Mouse (Mus musculus): ENCODE measurements around the gene Hnrnpl. TPM values are rescaled to one million over a fixed set of nuclear protein-coding genes. Genes with fewer than 3 reads are reported as not detected.
A peak's percentile ranks its signal among the peaks of the same experiment; 100 is the strongest.
"Not testable (repeated sequence)": the region's sequence is repeated elsewhere in the genome, so short reads cannot be mapped to it uniquely, and the experiment has no call there.

Hnrnpl gene
- polyA plus RNA-seq, 1 experiment from 2014 or later: 254 TPM

DNA sequence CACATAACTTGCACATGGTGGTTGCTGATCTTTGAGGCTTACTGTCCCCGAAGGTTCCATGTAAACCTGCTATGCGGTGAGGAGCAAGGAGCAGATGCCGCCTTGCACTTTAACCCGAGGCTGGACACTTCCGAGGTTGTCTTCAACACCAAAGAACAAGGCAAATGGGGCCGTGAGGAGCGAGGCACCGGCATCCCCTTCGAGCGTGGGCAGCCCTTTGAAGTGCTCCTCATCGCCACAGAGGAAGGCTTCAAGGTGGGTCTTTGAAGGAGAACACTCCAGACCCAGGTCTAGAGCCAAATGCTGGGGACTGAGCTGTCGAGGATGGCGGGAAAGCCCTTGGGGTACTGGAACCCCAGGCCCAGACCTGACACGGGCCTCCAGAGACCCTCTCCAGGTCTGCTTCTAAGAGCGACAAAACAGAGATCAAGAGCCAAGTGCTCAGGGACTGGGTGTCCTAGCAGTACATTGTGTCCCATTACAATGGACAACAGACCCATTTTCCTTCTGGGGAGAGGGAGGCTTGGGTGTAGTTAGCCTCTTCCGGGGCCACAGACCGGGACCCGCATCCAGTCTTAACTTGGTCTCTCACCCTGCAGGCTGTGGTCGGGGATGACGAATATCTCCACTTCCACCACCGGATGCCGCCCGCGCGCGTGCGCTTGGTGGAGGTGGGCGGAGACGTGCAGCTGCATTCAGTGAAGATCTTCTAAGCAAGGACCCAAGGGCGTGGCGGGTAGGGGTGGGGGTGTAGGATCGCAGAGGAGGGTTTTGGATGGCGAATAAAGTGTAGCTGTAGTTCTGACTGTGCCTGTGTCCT is 57.4 kb downstream of the Hnrnpl start:
- Histone ChIP-seq H3K9me3 (no peaks in the 10 kb centered on the region), H3K9ac (peak overlapping the region; percentile 29; the same call in 1 of the 2 replicates), H3K27ac (no peak overlapping the region), H3K4me1 (peaks cover 25% of the 10 kb centered on the region), H3K36me3 (no peaks in the 10 kb centered on the region), H3K4me2 (peak overlapping the region; percentile 58), H3K27me3 (no peaks in the 10 kb centered on the region), H3K4me3 (peak overlapping the region; percentile 15; the same call in 1 of the 2 replicates)
- WGBS: 33% methylated on average over 33 of the region's 33 CpGs
- peak; percentile 68; the same call in 1 of the 2 replicates for ATAC-seq (ENCODE audit: borderline replicate concordance, extremely low read depth, low FRiP score, low TSS enrichment)

- Histone ChIP-seq H3K36me3 (no peaks in the 10 kb centered on the region), H3K4me1 (peaks cover 25% of the 10 kb centered on the region), H3K27me3 (no peaks in the 10 kb centered on the region), H3K4me2 (peak overlapping the region; percentile 45), H3K9me3 (no peaks in the 10 kb centered on the region), H3K9ac (no peak overlapping the region), H3K27ac (no peak overlapping the region), H3K4me3 (no peak overlapping the region)
- WGBS: 90% methylated on average over 28 of the region's 28 CpGs
- ATAC-seq (ENCODE audit: borderline replicate concordance, extremely low read depth, low FRiP score, low TSS enrichment): no peak
Observed at GRCm38 (mm10) chr7:28866769-28867507, 58.6 kb downstream of the Hnrnpl start.

GRCm38 (mm10) chr7:28867508-28868340 is 59.4 kb downstream of the Hnrnpl start:
- peaks cover 25% of the 10 kb centered on the region for H3K4me1 ChIP-seq
- not testable (repeated sequence) for H3K9me3 ChIP-seq; H3K9ac ChIP-seq; H3K36me3 ChIP-seq; H3K27me3 ChIP-seq; ATAC-seq (ENCODE audit: borderline replicate concordance, extremely low read depth, low FRiP score, low TSS enrichment); H3K27ac ChIP-seq; H3K4me3 ChIP-seq
- 25% methylated on average over 23 of the region's 23 CpGs for WGBS
- H3K4me2 ChIP-seq: peak overlapping the region; percentile 45

DNA sequence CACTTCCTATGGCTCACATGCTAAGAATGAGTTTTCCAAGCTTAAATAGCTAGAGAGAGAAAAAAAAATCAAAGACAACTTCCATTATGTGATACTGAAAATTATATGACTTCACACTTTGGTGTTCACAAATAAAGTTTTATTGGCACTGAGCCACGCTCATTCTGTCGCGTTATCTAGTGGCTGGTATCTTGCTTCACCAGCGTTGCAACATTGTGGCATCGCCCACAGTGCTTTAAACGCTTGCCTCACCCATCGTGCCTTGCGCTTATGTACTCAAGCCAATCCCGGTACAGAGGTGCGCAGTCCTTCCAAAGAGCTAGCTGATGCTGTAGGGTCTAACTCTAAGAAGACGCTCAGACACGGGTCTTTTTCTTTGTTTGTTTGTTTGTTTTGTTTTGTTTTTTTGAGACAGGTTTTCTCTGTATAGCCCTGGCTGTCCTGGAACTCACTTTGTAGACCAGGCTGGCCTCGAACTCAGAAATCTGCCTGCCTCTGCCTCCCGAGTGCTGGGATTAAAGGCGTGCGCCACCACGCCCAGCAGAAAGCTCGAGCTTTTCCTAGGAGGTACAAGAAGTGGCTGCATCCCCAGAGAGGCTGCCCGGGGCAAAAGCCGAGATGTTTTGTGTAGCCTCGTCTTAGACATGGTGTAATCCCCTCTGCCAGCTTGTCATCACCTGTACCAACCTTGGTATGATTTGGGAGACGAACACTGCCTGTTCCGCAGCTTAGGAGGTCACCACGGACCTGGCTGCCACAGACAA is 62.7 kb downstream of the Hnrnpl start:
- Histone ChIP-seq H3K27me3 (no peaks in the 10 kb centered on the region), H3K27ac (no peak overlapping the region), H3K9me3 (no peaks in the 10 kb centered on the region), H3K36me3 (no peaks in the 10 kb centered on the region), H3K9ac (no peak overlapping the region), H3K4me2 (no peak overlapping the region), H3K4me1 (peaks cover 6% of the 10 kb centered on the region; the same call in 1 of the 2 replicates), H3K4me3 (no peak overlapping the region)
- 81% methylated on average over 24 of the region's 24 CpGs for WGBS
- ATAC-seq (ENCODE audit: borderline replicate concordance, extremely low read depth, low FRiP score, low TSS enrichment): no peak

Other genes with a start within 250 kb of the Hnrnpl start
- 21.3 and 21.6 TPM in 2 replicates for gene Samd4b, start 210.4 kb upstream of the Hnrnpl start, polyA plus RNA-seq (2015; fragmentation: Nextera tagmentation; extraction: Ambion mirVana)
- 55.4 and 60.8 TPM in 2 replicates for gene Pak4, start 210.4 kb upstream of the Hnrnpl start, polyA plus RNA-seq (2015; fragmentation: Nextera tagmentation; extraction: Ambion mirVana)
- gene Acp7, start 177.2 kb upstream of the Hnrnpl start, polyA plus RNA-seq (2015; fragmentation: Nextera tagmentation; extraction: Ambion mirVana): not detected in 2 replicates
- gene Fbxo27, start 115.7 kb upstream of the Hnrnpl start, polyA plus RNA-seq (2015; fragmentation: Nextera tagmentation; extraction: Ambion mirVana): 6.3 and 6.5 TPM in 2 replicates
- gene Fbxo17, start 91.7 kb upstream of the Hnrnpl start, polyA plus RNA-seq (2015; fragmentation: Nextera tagmentation; extraction: Ambion mirVana): 15.6 and 16.3 TPM in 2 replicates
- 116 and 124 TPM in 2 replicates for gene Mrps12, start 66.7 kb upstream of the Hnrnpl start, polyA plus RNA-seq (2015; fragmentation: Nextera tagmentation; extraction: Ambion mirVana)
- 27.2 and 27.7 TPM in 2 replicates for gene Sars2, start 66.5 kb upstream of the Hnrnpl start, polyA plus RNA-seq (2015; fragmentation: Nextera tagmentation; extraction: Ambion mirVana)
- not detected in 2 replicates for gene Ccer2, start 52.4 kb upstream of the Hnrnpl start, polyA plus RNA-seq (2015; fragmentation: Nextera tagmentation; extraction: Ambion mirVana)
- gene Sirt2, start 41.8 kb upstream of the Hnrnpl start, polyA plus RNA-seq (2015; fragmentation: Nextera tagmentation; extraction: Ambion mirVana): 59.5 and 65.2 TPM in 2 replicates
- gene Nfkbib, start 41.0 kb upstream of the Hnrnpl start, polyA plus RNA-seq (2015; fragmentation: Nextera tagmentation; extraction: Ambion mirVana): 36.9 and 38.7 TPM in 2 replicates
- 7.1 and 8.8 TPM in 2 replicates for gene Rinl, start 19.6 kb upstream of the Hnrnpl start, polyA plus RNA-seq (2015; fragmentation: Nextera tagmentation; extraction: Ambion mirVana)
- gene Ech1, start 16.7 kb downstream of the Hnrnpl start, polyA plus RNA-seq (2015; fragmentation: Nextera tagmentation; extraction: Ambion mirVana): 154 and 162 TPM in 2 replicates
- 6.7 and 9.2 TPM in 2 replicates for gene Lgals4, start 25.3 kb downstream of the Hnrnpl start, polyA plus RNA-seq (2015; fragmentation: Nextera tagmentation; extraction: Ambion mirVana)
- gene Lgals7, start 55.3 kb downstream of the Hnrnpl start, polyA plus RNA-seq (2015; fragmentation: Nextera tagmentation; extraction: Ambion mirVana): 1.5 and 1.6 TPM in 2 replicates
- gene Capn12, start 72.9 kb downstream of the Hnrnpl start, polyA plus RNA-seq (2015; fragmentation: Nextera tagmentation; extraction: Ambion mirVana): 0.29 and 0.42 TPM in 2 replicates
- 287 and 302 TPM in 2 replicates for gene Actn4, start 153.8 kb downstream of the Hnrnpl start, polyA plus RNA-seq (2015; fragmentation: Nextera tagmentation; extraction: Ambion mirVana)
- 360 and 364 TPM in 2 replicates for gene Eif3k, start 173.3 kb downstream of the Hnrnpl start, polyA plus RNA-seq (2015; fragmentation: Nextera tagmentation; extraction: Ambion mirVana)
- gene Map4k1, start 173.5 kb downstream of the Hnrnpl start, polyA plus RNA-seq (2015; fragmentation: Nextera tagmentation; extraction: Ambion mirVana): 7.4 and 9.8 TPM in 2 replicates

Measured in lung, embryonic 15.5 days (tissue).